Mouse (Mus musculus) stomach, postnatal 0 days (tissue): Measurements from ENCODE around the gene Cdc42ep3.

Experiments
- CTCF ChIP-seq: IDR thresholded peaks from 2 replicates; pipeline ENCODE4 v1.5.1; 2016; ENCODE audit warnings: antibody characterized with exemption, low read depth, mild to moderate bottlenecking, moderate library complexity
- EP300 ChIP-seq: optimal IDR thresholded peaks from 2 replicates; pipeline ENCODE3; 2016; ENCODE audit warnings: antibody characterized with exemption

- TF ChIP-seq CTCF, result no peak
- no peak for TF ChIP-seq EP300
Observed at GRCm38 (mm10) chr17:79342639-79343333, 12.1 kb downstream of the Cdc42ep3 start.
